Mouse (Mus musculus): ENCODE data around the gene Ppp2r5b. TPM values are rescaled to one million over a fixed set of nuclear protein-coding genes. Genes with fewer than 3 reads are reported as not detected.
A peak's percentile ranks its signal among the peaks of the same experiment; 100 is the strongest.

The Ppp2r5b gene
- total RNA-seq, 2 experiments from 2014 or later, result 8.6 to 10.9 TPM

GRCm38 (mm10) chr19:6270661-6271060, 35.0 kb upstream of the Ppp2r5b start:
- no peak for ATAC-seq (replicated peaks; ENCODE audit: low FRiP score, low TSS enrichment, poor library complexity, severe bottlenecking)

DNA sequence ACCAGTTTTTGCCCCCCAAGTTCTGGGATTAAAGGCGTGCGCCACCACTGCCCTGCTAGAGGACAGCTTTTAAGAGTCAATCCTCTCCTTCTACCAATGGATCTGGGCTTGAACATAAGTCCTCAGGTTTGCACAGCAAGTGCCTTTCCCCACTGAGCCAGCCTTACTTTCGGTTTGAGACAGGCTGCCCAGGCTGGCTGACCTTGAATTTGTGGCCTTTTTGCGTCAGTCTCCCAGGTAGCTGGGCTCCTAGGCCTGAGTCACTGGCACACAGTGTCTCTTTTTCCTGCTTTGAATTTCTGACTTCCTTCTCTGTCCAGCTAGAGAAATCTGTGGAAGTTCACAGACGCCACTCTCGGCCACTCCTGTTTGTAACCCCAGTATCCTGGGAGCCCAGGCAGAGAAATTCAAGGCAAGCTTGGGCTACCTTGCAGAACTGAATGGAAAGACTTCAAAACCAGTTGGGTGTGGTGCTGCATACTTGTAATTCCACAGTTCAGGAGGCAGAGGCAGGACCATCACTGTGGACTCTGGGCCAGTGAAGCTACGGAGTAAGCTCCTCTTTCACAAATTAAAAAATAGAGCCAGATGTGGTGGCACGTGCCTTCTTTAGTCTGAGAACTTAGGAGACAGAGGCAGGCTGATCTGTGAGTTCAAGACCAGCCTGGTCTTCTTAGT, 34.3 kb upstream of the Ppp2r5b start:
- no peak for ATAC-seq (replicated peaks; ENCODE audit: low FRiP score, low TSS enrichment, poor library complexity, severe bottlenecking)

GRCm38 (mm10) chr19:6268670-6269132, 33.0 kb upstream of the Ppp2r5b start:
- no peak for ATAC-seq (replicated peaks; ENCODE audit: low FRiP score, low TSS enrichment, poor library complexity, severe bottlenecking)

GRCm38 (mm10) chr19:6268170-6268528, 32.5 kb upstream of the Ppp2r5b start:
- peak; percentile 82 for ATAC-seq (replicated peaks; ENCODE audit: low FRiP score, low TSS enrichment, poor library complexity, severe bottlenecking)

DNA sequence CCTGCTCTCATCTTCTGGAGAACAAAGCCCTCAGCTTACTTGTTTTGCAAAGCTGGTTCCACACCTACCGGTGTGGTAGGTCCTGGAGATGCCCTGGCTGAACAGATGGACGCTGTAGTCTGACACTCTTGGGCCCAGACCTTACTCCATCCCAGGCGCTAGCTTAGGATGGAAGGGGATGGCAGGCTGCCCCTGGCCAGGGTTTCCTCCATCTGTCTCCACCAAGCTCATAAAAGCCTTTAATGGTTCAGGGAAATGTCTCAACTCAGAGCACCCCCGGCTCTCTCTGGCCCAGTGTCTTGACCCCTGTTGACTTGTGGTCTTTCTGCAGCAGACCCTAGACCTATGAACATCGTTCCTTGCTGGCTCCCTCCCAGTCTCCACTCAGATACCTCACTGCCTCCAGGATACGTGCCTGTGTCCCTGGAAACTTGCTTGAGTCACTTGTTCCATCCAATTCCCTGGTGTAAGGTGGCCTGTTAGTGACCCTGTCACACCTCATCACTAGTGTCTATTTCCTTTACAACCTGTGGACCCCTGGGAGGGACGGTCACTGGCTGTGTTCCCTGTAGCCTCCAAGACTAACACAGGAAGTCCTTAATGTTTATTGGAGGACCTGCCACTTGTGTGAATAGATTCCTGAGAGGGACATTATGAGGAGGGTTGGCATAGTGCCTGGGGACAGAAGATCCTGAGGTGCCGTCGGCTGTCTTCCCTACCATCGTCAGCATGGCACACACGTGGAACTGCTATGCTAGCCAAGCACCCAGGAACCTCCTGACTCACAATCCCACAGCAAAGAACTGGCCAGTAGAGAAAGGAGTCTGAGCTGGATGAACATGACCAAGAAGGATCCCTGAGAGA, 31.9 kb upstream of the Ppp2r5b start:
- ATAC-seq (replicated peaks; ENCODE audit: low FRiP score, low TSS enrichment, poor library complexity, severe bottlenecking), result no peak

- ATAC-seq (replicated peaks; ENCODE audit: low FRiP score, low TSS enrichment, poor library complexity, severe bottlenecking), result no peak
Measured at GRCm38 (mm10) chr19:6265727-6266182, 30.1 kb upstream of the Ppp2r5b start.

- ATAC-seq (replicated peaks; ENCODE audit: low FRiP score, low TSS enrichment, poor library complexity, severe bottlenecking), result no peak
Measured at GRCm38 (mm10) chr19:6264945-6265344, 29.3 kb upstream of the Ppp2r5b start.

DNA sequence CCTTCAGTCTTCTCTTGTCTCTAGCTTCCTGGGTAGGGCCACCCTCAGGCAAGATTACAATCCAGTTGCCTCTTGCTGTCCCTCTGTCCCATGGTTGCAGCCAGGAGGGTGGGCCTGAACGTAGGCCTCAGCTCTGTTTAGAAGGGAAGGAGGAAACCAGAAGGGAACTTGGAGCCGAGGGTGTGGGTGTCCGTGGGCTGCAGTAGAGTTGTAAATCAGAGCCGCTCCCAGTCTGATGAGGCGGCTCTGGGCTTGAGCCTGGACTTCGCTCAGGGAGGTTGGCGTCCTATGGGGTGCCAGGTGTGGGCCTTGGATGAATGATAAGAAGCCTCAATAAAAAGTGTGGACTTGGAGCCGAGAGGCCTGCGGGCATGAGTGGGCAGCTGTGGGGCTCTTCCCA, 28.5 kb upstream of the Ppp2r5b start:
- ATAC-seq (replicated peaks; ENCODE audit: low FRiP score, low TSS enrichment, poor library complexity, severe bottlenecking), result no peak

GRCm38 (mm10) chr19:6262839-6263433, 27.3 kb upstream of the Ppp2r5b start:
- ATAC-seq (replicated peaks; ENCODE audit: low FRiP score, low TSS enrichment, poor library complexity, severe bottlenecking), result no peak

- ATAC-seq (replicated peaks; ENCODE audit: low FRiP score, low TSS enrichment, poor library complexity, severe bottlenecking), result peak; percentile 32
Measured at GRCm38 (mm10) chr19:6262222-6262621, 26.6 kb upstream of the Ppp2r5b start.

GRCm38 (mm10) chr19:6261379-6261778, 25.7 kb upstream of the Ppp2r5b start:
- no peak for ATAC-seq (replicated peaks; ENCODE audit: low FRiP score, low TSS enrichment, poor library complexity, severe bottlenecking)

DNA sequence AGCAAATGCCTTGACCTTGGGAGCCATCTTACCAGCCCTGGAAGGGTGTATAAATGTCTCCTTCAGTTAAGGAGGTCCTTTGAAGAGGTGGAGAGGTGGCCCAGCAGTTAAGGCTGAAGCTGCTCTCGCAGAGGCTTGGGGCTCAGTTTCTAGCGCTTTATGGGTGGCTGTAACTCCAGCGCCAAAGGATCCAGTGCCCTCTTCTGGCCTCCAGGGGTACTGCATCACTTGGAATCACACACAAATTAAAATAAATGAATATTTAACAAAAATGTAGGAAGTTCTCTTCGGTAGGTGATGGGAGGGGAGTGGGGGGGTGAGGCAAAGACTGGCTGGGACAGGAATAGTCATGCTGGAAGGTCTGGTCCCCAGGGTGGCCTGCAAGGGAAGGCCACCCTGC, 25.3 kb upstream of the Ppp2r5b start:
- no peak for ATAC-seq (replicated peaks; ENCODE audit: low FRiP score, low TSS enrichment, poor library complexity, severe bottlenecking)

DNA sequence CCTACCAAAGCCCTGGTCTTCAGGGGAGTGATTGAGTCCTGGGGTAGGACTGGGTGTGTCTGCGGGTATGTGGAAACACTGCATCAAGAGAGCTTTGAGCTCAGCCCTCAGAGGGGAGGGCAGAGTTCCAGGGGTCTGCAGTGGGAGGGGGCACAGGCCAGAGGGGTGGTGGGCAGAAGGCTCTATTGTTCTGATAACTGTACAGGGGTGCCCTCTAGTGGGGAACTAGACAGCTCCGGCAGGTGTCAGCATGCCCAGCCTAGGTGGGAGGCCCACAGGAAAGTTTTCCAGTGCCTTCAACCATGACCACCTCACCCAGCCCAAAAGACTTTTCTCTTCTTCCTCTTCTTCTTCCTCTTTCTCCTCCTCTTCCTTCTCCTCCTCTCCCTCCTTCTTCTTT, 24.8 kb upstream of the Ppp2r5b start:
- ATAC-seq (replicated peaks; ENCODE audit: low FRiP score, low TSS enrichment, poor library complexity, severe bottlenecking), result no peak

GRCm38 (mm10) chr19:6253021-6253420, 17.3 kb upstream of the Ppp2r5b start:
- no peak for ATAC-seq (replicated peaks; ENCODE audit: low FRiP score, low TSS enrichment, poor library complexity, severe bottlenecking)

DNA sequence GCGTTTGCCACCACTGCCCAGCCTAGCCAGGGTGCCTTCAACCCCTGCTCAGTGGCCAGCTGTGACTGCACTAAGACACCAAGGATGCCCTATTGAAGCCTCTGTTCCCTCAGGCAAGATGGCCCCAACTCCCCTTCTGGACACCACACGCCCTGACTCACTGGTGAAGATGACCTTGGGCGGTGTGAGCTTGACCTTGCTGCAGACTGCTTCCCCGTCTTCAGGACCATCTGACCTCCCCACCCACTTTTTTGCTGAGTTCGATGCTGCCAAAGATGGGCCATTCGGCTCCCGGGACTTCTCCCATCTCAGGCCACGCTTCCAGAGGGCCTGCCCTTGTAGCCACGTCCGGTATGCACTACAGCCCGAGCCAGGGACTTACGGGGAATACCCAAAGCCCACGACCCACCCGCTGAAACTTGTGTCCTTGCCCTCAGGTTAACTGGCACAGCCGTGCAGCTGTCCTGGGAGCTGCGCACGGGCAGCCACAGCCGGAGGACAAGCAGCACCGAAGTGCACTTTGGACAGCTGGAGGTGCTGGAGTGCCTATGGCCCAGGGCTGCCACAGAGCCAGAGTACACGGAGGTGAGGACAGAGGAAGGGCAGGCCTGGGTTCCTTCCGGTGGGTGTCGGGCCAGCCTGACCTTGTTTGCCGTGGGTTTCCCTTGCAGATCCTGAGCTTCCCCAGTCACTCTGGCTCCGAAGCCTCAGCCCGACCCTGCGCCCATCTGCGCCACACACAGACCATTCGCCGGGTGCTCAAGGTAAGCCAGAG, 12.0 kb upstream of the Ppp2r5b start:
- ATAC-seq (replicated peaks; ENCODE audit: low FRiP score, low TSS enrichment, poor library complexity, severe bottlenecking), result no peak

- ATAC-seq (replicated peaks; ENCODE audit: low FRiP score, low TSS enrichment, poor library complexity, severe bottlenecking), result no peak
Measured at GRCm38 (mm10) chr19:6245806-6246205, 10.1 kb upstream of the Ppp2r5b start.

DNA sequence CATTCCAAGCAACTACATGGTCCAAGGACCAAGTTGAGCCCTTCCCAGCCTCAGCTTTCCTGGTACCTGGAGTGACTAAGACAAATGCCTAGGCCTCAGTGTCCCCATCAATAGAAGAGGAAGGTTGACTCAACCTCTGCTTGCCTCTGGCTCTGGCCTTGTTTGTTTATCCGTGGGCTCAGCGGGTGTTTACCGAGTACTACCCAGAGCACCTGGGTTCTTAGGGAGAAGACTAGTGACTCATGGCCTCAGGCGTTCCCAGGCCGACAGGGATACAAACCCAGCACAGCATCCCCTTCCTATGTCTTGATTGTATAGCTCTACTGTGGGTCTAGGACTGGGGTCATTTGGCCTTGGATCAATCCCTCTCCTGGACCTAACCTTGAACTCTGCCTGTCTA, 7.6 kb upstream of the Ppp2r5b start:
- no peak for ATAC-seq (replicated peaks; ENCODE audit: low FRiP score, low TSS enrichment, poor library complexity, severe bottlenecking)

- ATAC-seq (replicated peaks; ENCODE audit: low FRiP score, low TSS enrichment, poor library complexity, severe bottlenecking), result peak; percentile 64
Measured at GRCm38 (mm10) chr19:6242281-6242680, 6.6 kb upstream of the Ppp2r5b start.

GRCm38 (mm10) chr19:6241274-6242107, 5.8 kb upstream of the Ppp2r5b start, which contains the start of gene Atg2a:
Gene Atg2a (plus strand): TSS chr19:6241668.
- peak; percentile 86 for ATAC-seq (replicated peaks; ENCODE audit: low FRiP score, low TSS enrichment, poor library complexity, severe bottlenecking)
